Mouse (Mus musculus) midbrain, postnatal 0 days (tissue): ENCODE results near the gene Esrp2. TPM values are rescaled to one million over a fixed set of nuclear protein-coding genes. Genes with fewer than 3 reads are reported as not detected.

Experiments used
- ATAC-seq: fragments of 200-750 bp; cut with Nextera tagmentation; 2 replicates; pipeline ENCODE4 v1.8.0; 2017; ENCODE audit warnings: moderate number of reproducible peaks, mild to moderate bottlenecking, moderate TSS enrichment, moderate library complexity; ENCODE audit not compliant: low FRiP score
- DNase-seq: peaks from one replicate; pipeline ENCODE4 v3.0.0-alpha.2; 2015; ENCODE audit warnings: low spot score
- H3K27ac ChIP-seq: fragments of 300-500 bp; sonication (generic); 2 replicates; pipeline ENCODE4 v1.5.1; 2014; ENCODE audit warnings: low read depth, mild to moderate bottlenecking, low read length, mixed read lengths
- H3K27me3 ChIP-seq: fragments of 300-500 bp; sonication (generic); 2 replicates; pipeline ENCODE4 v1.6.1; 2014; ENCODE audit warnings: low read length, control low read depth, mixed read lengths; ENCODE audit not compliant: insufficient read depth
- H3K36me3 ChIP-seq: fragments of 300-500 bp; sonication (generic); 2 replicates; pipeline ENCODE4 v1.6.1; 2014; ENCODE audit warnings: low read length, control low read depth, mixed read lengths; ENCODE audit not compliant: insufficient read depth
- H3K4me1 ChIP-seq: fragments of 300-500 bp; sonication (generic); 2 replicates; pipeline ENCODE4 v1.6.1; 2014; ENCODE audit warnings: mild to moderate bottlenecking, control low read depth, antibody characterized with exemption, low read length, mixed read lengths; ENCODE audit not compliant: insufficient read depth
- H3K4me2 ChIP-seq: fragments of 300-500 bp; sonication (generic); 2 replicates; pipeline ENCODE4 v1.6.1; 2014; ENCODE audit warnings: low read depth, mild to moderate bottlenecking, low read length, mixed read lengths; ENCODE audit not compliant: poor library complexity, severe bottlenecking
- H3K4me3 ChIP-seq: fragments of 300-500 bp; sonication (generic); 2 replicates; pipeline ENCODE4 v1.5.1; 2014; ENCODE audit warnings: low read depth, mild to moderate bottlenecking, low read length, moderate library complexity
- H3K9ac ChIP-seq: fragments of 300-500 bp; sonication (generic); replicated peaks from 2 replicates; pipeline ENCODE4 v1.6.1; 2014; ENCODE audit warnings: mild to moderate bottlenecking, low read length, moderate library complexity, mixed read lengths; ENCODE audit not compliant: poor library complexity, severe bottlenecking
- H3K9me3 ChIP-seq: fragments of 300-500 bp; sonication (generic); 2 replicates; pipeline ENCODE4 v1.6.1; 2016; ENCODE audit warnings: low read length, control low read depth
- CTCF ChIP-seq: IDR thresholded peaks from 2 replicates; pipeline ENCODE4 v1.5.1; 2016; ENCODE audit warnings: antibody characterized with exemption, mild to moderate bottlenecking
- WGBS: fragments of 180-500 bp; shearing (Covaris S2); extraction: QIAGEN DNeasy Blood & Tissue Kit; methylation state at CpG from one replicate; pipeline ENCODE4 v1.1.7; 2014; 5-methylcytosine and 5-hydroxymethylcytosine counted together
- polyA plus RNA-seq: library from polyadenylated mRNA; unstranded; fragments of >200 nt; fragmentation: Nextera tagmentation; extraction: Ambion mirVana; gene quantifications from 2 replicates; pipeline ENCODE4 v1.2.1, GENCODE M21; 2015
- total RNA-seq: library from RNA; depleted of rRNA; stranded (reverse); fragments of >200 nt; gene quantifications from 2 replicates; pipeline ENCODE4 v1.2.3, GENCODE M21; 2014

The Esrp2 gene
- total and polyA plus RNA-seq, 2 experiments from 2014 or later, result 0.31 to 0.77 TPM

- ATAC-seq, result no peak
- no peak overlapping the region for H3K4me2 ChIP-seq
- DNase-seq, result no peak
- no peak overlapping the region for H3K4me3 ChIP-seq
- H3K9ac ChIP-seq, result no peak overlapping the region
- H3K4me1 ChIP-seq, result peaks cover 4% of the 10 kb centered on the region; the same call in 1 of the 2 replicates
- WGBS, result 94% methylated on average over 4 of the region's 4 CpGs
- no peaks in the 10 kb centered on the region for H3K36me3 ChIP-seq
- no peak for TF ChIP-seq CTCF
- H3K27me3 ChIP-seq, result no peaks in the 10 kb centered on the region
- H3K9me3 ChIP-seq, result no peaks in the 10 kb centered on the region
- H3K27ac ChIP-seq, result no peak overlapping the region
Measured at GRCm38 (mm10) chr8:106146014-106146413, 9.2 kb upstream of the Esrp2 start.

GRCm38 (mm10) chr8:106145331-106145730 is 8.6 kb upstream of the Esrp2 start:
- H3K4me3 ChIP-seq, result no peak overlapping the region
- H3K27me3 ChIP-seq, result no peaks in the 10 kb centered on the region
- no peaks in the 10 kb centered on the region for H3K36me3 ChIP-seq
- ATAC-seq (no peak), DNase-seq (no peak)
- 94% methylated on average over 2 of the region's 2 CpGs for WGBS
- no peak overlapping the region for H3K27ac ChIP-seq
- TF ChIP-seq CTCF, result no peak
- H3K9me3 ChIP-seq, result no peaks in the 10 kb centered on the region
- H3K9ac ChIP-seq, result no peak overlapping the region
- H3K4me2 ChIP-seq, result no peak overlapping the region
- no peaks in the 10 kb centered on the region for H3K4me1 ChIP-seq

- peaks cover 22% of the 10 kb centered on the region for H3K27me3 ChIP-seq
- H3K36me3 ChIP-seq, result no peaks in the 10 kb centered on the region
- H3K9me3 ChIP-seq, result no peaks in the 10 kb centered on the region
- DNase-seq, result peak; percentile 86
- ATAC-seq, result peak; percentile 45; the same call in 1 of the 2 replicates
- H3K4me2 ChIP-seq, result no peak overlapping the region
- TF ChIP-seq CTCF, result peak; percentile 97
- H3K9ac ChIP-seq, result no peak overlapping the region
- H3K27ac ChIP-seq, result no peak overlapping the region
- H3K4me1 ChIP-seq, result peaks cover 17% of the 10 kb centered on the region; the same call in 1 of the 2 replicates
- no peak overlapping the region for H3K4me3 ChIP-seq
- WGBS, result 12% methylated on average over 13 of the region's 13 CpGs
Measured at GRCm38 (mm10) chr8:106140769-106141168, 4.0 kb upstream of the Esrp2 start.

GRCm38 (mm10) chr8:106140191-106140590 is 3.4 kb upstream of the Esrp2 start:
- Histone ChIP-seq H3K9me3 (no peaks in the 10 kb centered on the region), H3K4me3 (no peak overlapping the region), H3K36me3 (no peaks in the 10 kb centered on the region), H3K9ac (no peak overlapping the region), H3K4me1 (peaks cover 20% of the 10 kb centered on the region; the same call in 1 of the 2 replicates), H3K4me2 (no peak overlapping the region), H3K27me3 (peaks cover 28% of the 10 kb centered on the region), H3K27ac (no peak overlapping the region)
- DNase-seq (no peak), ATAC-seq (no peak)
- WGBS, result 74% methylated on average over 5 of the region's 5 CpGs
- no peak for TF ChIP-seq CTCF

GRCm38 (mm10) chr8:106138616-106139015 is 1.8 kb upstream of the Esrp2 start:
- Histone ChIP-seq H3K9ac (peak overlapping the region; percentile 24), H3K27me3 (peaks cover 41% of the 10 kb centered on the region), H3K4me3 (peak overlapping the region; percentile 46), H3K9me3 (no peaks in the 10 kb centered on the region), H3K4me2 (peak overlapping the region; percentile 91), H3K36me3 (no peaks in the 10 kb centered on the region), H3K27ac (no peak overlapping the region), H3K4me1 (peaks cover 20% of the 10 kb centered on the region; the same call in 1 of the 2 replicates)
- 17% methylated on average over 7 of the region's 7 CpGs for WGBS
- no peak for ATAC-seq
- DNase-seq, result no peak
- TF ChIP-seq CTCF, result no peak

GRCm38 (mm10) chr8:106137906-106138477 is 1.2 kb upstream of the Esrp2 start:
- whole genome bisulfite sequencing, result 2% methylated on average over 24 of the region's 24 CpGs
- peaks cover 20% of the 10 kb centered on the region; the same call in 1 of the 2 replicates for H3K4me1 ChIP-seq
- H3K9ac ChIP-seq, result peak overlapping the region; percentile 48
- DNase-seq (no peak), ATAC-seq (no peak)
- no peaks in the 10 kb centered on the region for H3K36me3 ChIP-seq
- peak overlapping the region; percentile 91 for H3K4me2 ChIP-seq
- H3K27ac ChIP-seq, result no peak overlapping the region
- peaks cover 41% of the 10 kb centered on the region for H3K27me3 ChIP-seq
- no peaks in the 10 kb centered on the region for H3K9me3 ChIP-seq
- no peak for TF ChIP-seq CTCF
- peak overlapping the region; percentile 46 for H3K4me3 ChIP-seq
